Mouse (Mus musculus) cerebellum, adult (tissue): ENCODE measurements around the gene Mtm1.
A peak's percentile ranks its signal among the peaks of the same experiment; 100 is the strongest.
"Not testable (repeated sequence)": the region's sequence is repeated elsewhere in the genome, so short reads cannot be mapped to it uniquely, and the experiment has no call there.

Source experiments
- ATAC-seq: cut with Nextera tagmentation; 2 replicates; pipeline ENCODE4 v1.9.2; 2017; ENCODE audit warnings: mild to moderate bottlenecking, moderate library complexity, mixed read lengths; ENCODE audit not compliant: insufficient number of reproducible peaks, low FRiP score, low TSS enrichment

Gene Mtm1

DNA sequence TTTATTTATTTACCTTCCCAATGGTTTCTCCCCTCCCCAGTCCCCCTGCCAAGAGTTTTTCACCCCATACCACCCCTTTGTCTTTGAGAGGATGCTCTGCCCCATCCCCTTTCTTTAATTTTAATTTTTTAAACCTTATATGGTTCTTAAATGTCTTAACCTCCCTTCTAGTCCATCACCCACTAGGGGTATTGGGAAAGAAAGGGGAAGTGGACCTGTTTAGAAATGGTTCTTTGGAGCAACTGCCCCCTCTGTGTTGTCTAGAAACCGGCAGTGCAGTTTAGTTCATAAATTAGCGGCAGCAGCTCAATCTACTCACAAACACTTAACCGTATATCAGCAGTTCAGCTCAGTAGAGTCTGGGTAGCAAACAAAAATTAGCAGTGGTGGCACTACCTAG, 63.6 kb downstream of the Mtm1 start:
- ATAC-seq, result no peak

DNA sequence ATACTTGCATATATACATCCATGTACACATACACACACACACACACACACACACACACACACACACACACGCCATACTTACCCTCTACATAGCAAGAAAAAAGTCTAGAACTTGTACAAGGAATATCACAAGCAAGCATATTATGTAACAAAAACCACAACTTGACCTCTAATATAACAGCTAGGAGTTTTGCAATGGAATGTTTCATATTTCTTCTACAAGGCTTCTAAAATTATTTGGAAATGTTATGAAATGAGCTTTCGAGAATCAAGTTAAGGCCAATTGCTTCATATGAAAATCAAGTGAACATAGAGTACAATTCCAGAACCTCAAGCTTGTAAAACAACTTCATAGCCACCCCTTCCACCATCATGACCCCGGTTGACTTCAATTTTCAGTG, 74.9 kb downstream of the Mtm1 start:
- ATAC-seq, result no peak

DNA sequence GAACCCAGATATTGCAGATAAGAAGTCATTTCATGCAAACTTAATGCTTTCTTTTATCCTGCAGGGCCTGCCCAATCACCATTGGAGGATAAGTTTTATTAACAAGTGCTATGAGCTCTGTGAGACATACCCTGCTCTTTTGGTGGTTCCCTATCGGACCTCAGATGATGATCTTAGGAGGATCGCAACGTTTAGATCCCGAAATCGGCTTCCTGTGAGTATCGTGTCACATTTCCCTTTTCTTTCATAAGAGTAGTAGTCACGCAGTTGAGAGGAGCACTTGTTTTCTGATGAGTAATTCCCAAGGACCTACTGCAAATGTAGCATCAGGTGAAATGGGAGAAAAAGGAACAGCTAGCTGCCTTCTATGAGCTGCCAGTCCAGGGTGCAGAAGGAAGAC, 76.5 kb downstream of the Mtm1 start:
- no peak for ATAC-seq

DNA sequence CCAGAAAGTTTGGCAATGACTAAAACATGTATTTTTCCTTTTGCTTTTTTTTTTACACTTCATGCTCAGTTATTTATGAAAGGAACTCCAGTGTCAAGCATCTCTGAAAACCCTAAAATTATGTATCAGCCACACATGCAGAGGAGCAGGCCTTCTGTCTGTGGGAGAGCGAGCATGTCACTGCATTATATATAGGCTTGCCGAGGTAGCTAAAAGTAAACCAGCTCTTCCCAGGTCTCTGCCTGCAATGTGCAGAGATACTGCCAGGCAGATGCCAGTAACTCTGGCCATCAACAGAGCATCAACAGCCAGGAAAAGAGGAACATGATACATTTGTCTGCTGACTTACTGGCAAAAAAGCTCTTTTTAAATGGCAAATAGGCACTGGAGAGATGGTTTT, 83.6 kb downstream of the Mtm1 start:
- ATAC-seq, result no peak

DNA sequence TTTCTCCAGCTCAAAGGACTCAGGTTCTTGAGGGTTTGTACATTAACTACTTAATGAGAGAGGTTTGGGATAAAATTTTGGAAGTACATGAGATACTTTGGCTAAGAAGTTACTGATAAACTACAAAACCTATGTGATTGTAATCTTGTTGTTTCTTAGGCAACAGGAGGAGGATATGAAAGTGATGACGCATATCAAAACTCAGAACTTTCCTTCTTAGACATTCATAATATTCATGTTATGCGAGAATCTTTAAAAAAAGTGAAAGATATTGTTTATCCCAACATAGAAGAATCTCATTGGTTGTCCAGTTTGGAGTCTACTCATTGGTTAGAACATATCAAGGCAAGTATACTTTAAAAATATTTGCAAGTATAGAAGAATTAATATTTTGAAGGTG, 85.4 kb downstream of the Mtm1 start:
- no peak for ATAC-seq

DNA sequence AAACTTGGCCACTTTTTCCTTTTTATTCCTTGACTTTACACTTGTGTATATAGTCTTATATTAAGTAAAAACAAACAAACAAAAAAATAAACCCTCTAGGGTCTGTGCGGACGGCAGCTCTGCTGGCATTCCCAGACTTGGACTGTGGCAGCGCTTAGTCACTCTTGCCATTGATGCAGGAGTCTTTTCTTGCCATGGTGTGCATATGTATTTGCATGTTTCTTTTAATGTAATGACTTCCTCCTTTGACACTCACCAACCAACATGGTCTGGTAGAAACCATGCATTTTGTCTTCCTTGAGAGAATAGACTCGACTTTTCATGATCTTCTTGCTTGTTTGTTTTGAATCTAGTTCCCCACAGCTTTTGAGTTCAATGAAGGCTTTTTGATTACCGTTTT, 91.6 kb downstream of the Mtm1 start:
- no peak for ATAC-seq

DNA sequence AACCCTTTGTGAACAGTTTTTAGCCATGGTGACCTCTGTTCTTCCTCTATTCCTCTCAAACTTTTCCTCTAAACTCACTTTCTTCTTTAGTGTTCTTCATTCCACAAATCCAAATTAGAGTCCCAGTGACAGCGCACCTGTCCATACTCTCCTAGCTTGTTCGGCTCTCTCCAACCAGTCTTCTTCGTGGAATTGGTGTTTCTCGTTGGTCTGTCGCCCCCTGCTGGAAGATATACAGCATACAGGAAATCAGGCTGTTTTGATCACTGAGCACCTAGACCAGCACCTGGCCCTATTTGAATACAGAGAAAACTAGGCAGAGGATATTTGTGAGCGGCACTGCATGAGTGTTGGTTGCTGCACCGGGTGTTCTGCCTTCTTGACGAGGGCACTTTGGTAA, 100.7 kb downstream of the Mtm1 start:
- peak; percentile 88 for ATAC-seq

DNA sequence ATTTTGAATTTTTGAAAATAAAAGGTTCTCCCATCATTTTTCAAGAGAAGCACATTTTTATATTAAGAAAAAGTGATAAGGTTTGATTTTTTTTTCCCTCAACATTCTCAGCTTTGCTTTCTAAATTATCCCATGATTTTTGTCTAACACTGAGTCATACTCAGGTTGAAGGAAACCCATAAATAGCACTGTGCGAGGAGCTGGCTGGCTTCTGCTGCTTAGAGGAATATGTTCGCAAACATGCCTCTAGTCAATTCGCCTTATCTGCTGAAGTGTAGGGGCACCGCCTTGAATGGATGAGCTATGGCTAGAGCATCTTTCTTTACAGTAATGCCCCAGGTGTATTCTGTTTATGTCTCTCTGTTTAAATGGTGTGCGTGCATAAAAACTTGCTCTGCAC, 103.8 kb downstream of the Mtm1 start:
- no peak for ATAC-seq

DNA sequence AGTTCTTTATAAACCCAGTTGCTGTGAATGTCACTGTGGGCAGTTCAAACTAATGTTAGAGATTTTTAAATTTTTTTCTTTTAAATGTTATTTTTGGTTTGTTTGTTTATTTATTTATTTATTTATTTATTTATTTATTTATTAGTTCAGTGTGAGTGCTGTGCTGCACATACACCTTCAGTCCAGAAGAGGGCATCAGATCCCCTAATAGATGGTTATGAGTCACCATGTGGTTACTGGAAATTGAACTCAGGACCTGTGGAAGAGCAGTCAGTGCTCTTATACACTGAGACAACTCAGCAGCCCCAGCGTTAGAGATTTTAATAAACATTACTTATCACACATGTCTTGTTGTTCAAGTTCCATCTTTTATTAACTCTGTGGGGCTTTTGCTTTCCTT, 141.5 kb downstream of the Mtm1 start:
- ATAC-seq, result no peak

DNA sequence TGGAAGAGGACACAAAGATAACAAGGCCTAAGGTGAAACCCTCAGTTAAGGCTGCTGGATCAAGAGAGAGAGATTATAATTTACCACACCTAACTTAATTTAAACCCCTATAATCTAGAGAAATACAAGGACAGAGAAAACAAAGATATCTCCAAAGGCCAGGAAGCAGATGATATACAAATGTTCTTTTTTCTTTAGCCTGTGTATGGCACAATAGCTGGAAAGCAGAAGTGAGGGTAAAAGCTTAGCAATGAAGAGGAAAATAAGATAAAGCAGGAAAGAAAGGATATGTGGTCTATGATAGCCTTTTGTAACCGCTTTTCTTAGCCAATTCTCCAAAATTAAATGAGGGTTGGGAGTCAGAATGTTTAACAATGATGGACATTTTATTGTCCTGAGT, 144.8 kb downstream of the Mtm1 start:
- no peak for ATAC-seq

DNA sequence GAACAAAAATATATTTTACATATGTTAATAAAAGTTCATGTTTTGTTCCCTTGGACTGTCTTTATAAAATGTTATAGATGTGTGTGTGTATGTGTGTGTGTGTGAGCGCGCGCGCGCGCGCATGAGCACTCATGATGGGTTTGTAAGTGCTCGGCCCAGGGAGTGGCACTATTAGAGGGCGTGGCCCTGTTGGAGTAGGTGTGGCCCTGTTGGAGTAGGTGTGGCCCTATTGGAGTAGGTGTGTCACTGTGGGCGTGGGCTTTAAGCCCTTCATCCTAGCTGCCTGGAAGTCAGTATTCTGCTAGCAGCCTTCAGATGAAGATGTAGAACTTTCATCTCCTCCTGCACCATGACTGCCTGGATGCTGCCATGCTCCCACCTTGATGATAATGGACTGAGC, 151.2 kb downstream of the Mtm1 start:
- ATAC-seq, result not testable (repeated sequence)

DNA sequence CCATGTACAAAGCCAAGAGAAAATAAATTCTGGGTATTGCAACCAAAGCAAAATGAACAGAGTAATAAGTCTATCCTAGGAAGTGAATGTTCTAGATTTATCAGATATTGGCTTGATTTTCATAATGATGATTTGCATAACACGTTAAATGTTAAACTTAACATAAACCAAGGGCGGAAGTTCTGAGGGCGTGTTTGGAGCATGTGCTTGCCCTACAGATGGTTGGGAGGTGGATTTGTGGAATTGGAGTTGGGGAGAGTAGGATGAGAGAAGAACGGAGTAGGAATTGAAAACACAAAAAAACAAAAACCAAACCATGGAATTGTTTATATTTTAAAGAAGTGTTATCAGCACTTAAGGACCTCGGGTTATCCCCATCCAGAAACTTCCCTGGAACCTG, 153.5 kb downstream of the Mtm1 start:
- ATAC-seq, result no peak

DNA sequence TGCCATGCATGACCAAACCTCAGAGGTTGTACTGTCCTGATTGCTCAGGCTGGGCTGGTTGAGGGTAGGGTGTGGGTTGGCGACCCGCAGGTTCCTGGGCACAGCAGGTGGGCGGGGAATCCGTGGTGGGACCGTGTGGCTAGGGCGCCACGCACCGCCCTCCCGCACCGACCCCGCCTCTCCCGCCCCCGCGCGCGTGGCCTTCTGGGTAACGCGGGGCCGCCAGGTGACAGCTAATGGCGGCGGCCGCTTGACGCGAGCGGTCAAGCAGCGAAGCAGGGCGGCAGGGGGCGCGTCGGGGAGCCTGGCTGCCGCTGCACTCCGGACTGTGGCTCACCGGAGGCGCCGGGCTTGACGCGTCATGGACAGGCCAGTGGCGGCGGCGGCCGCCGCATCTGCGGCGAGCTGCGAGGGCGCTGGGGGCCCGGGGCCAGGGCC, 154.0 kb downstream of the Mtm1 start, which contains the start of gene Mtmr1:
Gene Mtmr1, plus strand, starts transcription at position 207 of the 438 bp plus-strand sequence.
- ATAC-seq, result peak; percentile 90

DNA sequence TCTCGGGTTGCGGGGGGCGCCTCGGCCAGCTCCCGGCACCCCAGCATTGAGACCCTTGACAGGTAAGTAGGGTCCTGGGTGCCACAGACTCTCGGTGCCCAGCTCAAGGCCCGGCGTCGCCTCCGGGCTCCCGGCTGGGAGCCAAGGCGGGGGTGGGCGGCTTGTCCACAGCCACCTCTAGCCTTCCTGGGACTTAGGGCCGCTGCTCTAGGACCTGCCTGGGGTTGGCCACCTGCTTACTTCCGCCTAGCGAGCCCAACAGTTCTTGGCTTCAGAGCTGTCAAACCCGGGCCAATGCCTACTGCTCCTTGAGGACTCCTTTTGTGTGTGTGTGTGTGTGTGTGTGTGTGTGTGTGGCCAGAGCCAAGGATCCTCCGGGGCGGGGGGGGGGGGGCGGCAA, 154.4 kb downstream of the Mtm1 start:
- peak; percentile 78 for ATAC-seq
